Mouse (Mus musculus): ENCODE data around the gene Slc30a3.
"Not testable (repeated sequence)": the region's sequence is repeated elsewhere in the genome, so short reads cannot be mapped to it uniquely, and the experiment has no call there.

The Slc30a3 gene

GRCm38 (mm10) chr5:31093151-31094041 is 14.6 kb downstream of the Slc30a3 start:
- DNase-seq (ENCODE audit: low spot score in 2 of 2), result no peak

DNA sequence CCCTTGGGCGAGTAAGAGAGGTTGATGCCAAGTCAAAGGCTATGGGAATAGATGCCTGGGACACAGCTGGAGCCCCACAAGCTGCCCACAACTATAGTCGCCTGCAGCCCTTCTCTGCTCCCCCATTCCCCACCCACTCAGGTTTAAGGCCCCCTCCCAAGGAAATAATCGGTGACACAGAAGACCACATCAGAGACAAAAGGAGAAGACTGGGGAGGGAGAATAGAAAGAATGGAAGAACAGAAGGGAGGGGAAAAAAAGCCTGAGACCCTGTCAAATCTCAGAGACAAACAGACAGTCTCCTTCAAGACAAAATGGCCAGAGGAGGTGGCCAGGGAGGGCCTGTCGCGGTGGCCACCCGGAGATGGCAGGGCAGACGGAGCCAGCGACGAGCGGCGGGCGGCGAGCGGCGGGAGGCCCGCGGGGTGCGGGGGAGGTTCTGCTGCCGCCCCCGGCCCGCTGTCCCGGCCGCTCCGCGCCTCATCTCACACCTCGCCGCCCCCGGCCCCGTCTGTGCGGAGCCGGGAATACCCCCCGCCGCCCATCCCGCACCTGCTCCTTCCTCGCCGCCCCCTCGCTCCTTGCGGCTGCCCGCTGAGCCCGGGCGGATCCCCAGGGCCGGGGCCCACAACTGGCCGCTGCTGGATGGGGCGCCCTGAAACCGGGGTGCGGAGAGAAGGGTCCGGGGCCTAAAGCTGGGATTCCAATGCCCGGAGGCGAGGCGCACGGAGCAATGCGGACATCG is 15.6 kb downstream of the Slc30a3 start:
- no peak for DNase-seq (ENCODE audit: low spot score in 2 of 2)

GRCm38 (mm10) chr5:31087131-31087530 is 20.9 kb downstream of the Slc30a3 start:
- no peak for DNase-seq (ENCODE audit: low spot score in 2 of 2)

DNA sequence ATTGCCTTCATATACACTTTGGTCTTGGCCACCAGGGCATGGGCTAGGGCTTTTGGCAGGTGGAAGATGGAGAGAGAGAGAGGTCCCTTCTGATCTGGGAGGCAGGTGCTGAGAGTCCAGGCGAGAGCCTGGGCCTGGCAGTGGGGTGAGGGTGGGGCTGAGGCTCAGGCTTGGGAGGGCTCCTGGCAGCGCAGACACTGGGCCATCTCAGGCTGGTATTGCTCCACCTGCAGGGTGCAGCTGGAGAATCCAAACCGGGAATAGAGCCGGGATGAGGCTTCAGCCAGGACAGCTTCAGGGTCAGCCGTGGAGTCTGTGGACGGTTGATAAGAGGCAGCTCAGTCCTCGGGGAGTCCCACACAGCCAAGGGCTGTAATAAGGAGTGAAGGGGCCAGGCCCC is 21.4 kb downstream of the Slc30a3 start:
- no peak for DNase-seq (ENCODE audit: low spot score in 2 of 2)

DNA sequence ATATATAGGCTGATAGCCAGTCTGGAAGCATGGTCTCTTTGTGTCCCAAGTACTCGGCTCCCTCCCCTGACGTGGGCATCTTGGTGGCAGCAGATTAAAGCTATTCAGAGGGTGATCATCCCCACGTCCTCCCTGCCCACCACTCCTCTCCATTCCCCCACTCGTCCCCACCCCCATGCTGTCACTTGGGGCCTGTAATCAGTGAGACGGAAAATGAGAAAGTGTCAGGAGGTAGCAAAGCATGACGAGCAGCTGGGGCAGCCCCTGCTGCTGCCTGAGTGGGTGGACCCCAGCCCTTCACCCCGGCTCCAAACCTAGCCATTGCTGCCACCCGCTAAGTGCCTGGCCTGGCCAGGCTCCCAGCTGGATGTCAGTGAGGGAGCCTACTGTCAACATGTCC is 24.1 kb downstream of the Slc30a3 start:
- DNase-seq (ENCODE audit: low spot score in 2 of 2), result no peak

DNA sequence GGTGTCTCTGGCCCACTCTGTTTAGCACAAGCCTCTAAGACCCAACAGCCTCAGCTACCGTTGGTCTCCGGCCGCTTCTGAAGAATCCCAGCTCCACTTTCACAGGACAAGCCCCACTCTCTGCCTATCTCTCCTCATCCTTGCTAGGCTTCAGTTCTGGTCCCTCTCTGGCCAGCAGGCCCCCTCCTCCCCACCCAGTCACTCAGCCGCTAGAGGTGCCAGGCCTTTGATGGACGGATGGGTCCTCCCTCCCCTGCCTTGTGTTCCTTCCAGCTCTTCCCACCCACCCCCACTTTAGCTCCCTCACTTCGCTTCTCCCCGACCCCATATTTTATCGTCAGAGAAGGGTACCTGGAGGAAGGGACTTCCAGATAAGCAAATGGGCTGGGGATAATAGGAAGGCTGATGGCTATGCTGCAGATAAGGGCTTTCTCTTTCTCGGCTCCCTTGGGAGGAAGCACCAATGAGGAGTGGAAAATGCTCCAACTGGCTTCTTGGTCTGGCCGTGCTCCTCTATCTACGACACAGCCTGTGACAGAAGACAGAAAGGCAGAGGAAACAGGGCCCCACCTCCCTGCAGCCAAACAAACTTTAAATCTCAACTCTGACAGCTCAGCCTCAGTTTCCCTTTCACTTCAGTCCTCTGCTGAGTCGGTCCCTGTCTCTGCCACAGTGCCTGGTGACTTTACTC is 25.0 kb downstream of the Slc30a3 start:
- DNase-seq (ENCODE audit: low spot score in 2 of 2), result no peak

DNA sequence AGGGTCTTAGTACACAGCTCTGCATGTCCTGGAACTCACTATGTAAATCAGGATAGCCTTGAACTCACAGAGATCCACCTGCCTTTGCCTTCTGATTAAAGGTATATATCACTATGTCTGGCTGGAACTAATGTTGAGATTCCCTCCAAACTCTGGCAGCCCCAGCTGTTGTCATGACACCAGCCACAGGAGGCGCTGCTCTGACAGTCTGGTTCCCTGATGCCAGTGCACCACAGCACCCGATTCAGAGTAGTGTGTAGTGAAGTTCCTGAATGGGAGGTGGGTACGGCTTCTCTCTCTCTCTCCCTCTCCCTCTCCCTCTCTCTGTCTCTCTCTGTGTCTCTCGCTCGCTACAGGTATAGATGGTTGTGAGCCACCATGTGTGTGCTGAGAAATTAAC is 25.7 kb downstream of the Slc30a3 start:
- DNase-seq (ENCODE audit: low spot score in 2 of 2), result no peak

DNA sequence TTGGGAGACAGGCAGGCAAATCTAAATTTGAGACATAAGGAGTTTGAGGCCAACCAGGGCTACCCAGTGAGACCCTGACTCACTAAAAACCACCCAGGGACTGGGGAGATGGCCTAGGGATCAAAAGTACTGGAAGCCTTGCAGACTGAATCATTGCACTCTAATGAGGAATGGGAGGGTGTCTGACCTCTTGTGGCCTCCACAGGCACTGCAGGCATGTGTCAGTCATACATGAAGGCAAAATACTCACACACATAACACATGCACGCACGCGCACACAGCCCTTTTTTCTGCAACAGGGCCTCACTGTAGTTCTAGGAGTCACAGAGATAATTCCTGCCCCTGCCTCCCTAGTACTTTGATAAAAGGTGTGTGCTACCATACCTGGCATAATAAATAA is 26.7 kb downstream of the Slc30a3 start:
- no peak for DNase-seq (ENCODE audit: low spot score in 2 of 2)

GRCm38 (mm10) chr5:31080795-31081164 is 27.3 kb downstream of the Slc30a3 start:
- no peak for DNase-seq (ENCODE audit: low spot score in 2 of 2)

GRCm38 (mm10) chr5:31080059-31080794 is 27.8 kb downstream of the Slc30a3 start:
- DNase-seq (ENCODE audit: low spot score in 2 of 2), result no peak

GRCm38 (mm10) chr5:31076346-31076745 is 31.7 kb downstream of the Slc30a3 start:
- no peak for DNase-seq (ENCODE audit: low spot score in 2 of 2)

GRCm38 (mm10) chr5:31073176-31073575 is 34.9 kb downstream of the Slc30a3 start:
- DNase-seq (ENCODE audit: low spot score in 2 of 2), result no peak

DNA sequence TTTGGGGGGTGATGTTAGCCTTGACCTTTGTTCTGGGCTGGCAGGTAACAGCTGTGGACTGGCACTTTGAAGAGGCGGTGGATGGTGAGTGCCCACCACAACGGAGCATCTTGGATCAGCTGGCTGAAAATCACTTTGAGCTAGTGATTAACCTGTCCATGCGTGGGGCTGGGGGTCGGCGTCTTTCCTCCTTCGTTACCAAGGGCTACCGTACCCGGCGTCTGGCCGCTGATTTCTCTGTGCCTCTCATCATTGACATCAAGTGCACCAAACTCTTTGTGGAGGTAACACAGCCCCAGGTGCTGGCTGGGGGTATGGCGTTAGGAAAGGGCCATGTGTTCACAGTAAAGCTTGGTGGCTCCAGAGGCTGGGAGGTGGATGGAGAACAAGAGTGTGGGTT is 36.2 kb downstream of the Slc30a3 start:
- DNase-seq (ENCODE audit: low spot score in 2 of 2), result no peak

- DNase-seq (ENCODE audit: low spot score in 2 of 2), result no peak
Measured at GRCm38 (mm10) chr5:31071059-31071458, 37.0 kb downstream of the Slc30a3 start.

DNA sequence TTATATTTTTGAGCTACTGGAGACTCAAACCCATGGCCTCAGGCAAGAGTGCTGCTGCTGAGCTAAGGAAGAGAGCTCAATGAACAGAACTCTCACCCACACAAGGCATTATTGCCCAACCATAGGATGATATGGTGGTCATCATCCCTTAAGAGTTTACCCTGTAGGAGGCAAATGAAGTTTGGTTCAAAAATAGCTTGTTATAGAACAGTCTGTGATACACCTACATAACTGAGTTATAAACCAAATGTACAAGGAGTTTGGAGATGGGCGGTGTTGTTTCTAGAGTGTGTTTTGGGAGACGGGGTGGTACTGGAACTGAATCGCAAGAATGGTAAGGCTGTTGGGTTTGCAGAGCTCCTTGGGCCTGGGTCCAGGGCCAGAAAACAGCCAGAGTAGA is 38.2 kb downstream of the Slc30a3 start:
- DNase-seq (ENCODE audit: low spot score in 2 of 2), result no peak

DNA sequence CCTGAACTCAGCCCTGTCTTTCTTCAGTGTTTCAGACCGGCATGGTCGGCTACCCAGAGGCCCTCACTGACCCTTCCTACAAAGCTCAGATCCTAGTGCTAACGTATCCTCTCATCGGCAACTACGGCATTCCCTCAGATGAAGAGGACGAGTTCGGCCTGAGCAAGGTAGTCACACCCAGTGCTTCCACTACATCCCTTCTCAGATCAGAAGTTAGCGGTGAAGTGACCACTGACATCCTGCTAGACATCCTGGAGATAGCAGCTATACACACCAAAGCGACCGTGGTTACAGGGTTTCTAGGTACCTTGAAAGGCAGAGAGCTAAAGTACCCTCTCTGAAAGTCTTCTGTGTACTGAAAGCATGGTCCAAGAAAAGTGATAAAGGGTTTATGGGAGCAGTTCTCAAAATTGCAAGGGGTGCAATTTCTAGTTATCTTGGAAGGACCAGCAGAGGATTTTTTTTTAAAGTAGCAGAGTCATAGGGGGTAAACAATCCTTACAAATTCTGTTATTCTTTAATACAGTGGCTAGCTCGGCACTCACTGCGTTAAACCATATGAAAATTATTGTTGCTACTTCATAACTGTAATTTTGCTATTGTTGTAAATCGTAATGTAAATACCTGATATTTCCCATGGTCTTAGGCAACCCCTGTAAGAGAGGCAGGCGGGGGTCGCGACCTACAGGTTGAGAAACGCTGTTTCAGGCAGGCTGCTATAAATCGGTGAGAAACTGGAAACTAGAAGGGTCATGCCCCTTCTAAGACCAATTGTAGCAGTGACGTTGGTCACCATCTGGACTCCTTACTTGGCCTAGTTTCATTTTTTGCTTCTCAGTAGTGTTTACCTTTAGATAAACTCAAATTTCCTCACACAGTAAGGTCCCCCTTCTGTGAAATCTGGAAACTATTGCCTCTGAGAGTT is 52.6 kb downstream of the Slc30a3 start:
- DNase-seq (ENCODE audit: low spot score in 2 of 2), result no peak

- DNase-seq (ENCODE audit: low spot score in 2 of 2), result peak; percentile 92 to 95
Measured at GRCm38 (mm10) chr5:31054261-31055215, 53.5 kb downstream of the Slc30a3 start, which contains the start of gene Cad. Gene Cad, plus strand, starts transcription at chr5:31054780.

- DNase-seq (ENCODE audit: low spot score in 2 of 2), result not testable (repeated sequence)
Measured at GRCm38 (mm10) chr5:31053728-31054127, 54.3 kb downstream of the Slc30a3 start.

- DNase-seq (ENCODE audit: low spot score in 2 of 2), result no peak
Measured at GRCm38 (mm10) chr5:31050427-31050826, 57.6 kb downstream of the Slc30a3 start.

All from urinary bladder, postnatal 4 days (tissue).